Mouse (Mus musculus): Measurements from ENCODE around the gene Eif4a1.
A peak's percentile ranks its signal among the peaks of the same experiment; 100 is the strongest.

Eif4a1 gene

GRCm38 (mm10) chr11:69670786-69671725 lies 1.2 kb downstream of the Eif4a1 start:
- DNase-seq: peak; percentile 94 to 95

- DNase-seq: no peak
These were observed 5.6 kb downstream of the Eif4a1 start for GRCm38 (mm10) chr11:69666665-69667005.

- DNase-seq: peak; percentile 81
These were observed 6.1 kb downstream of the Eif4a1 start, which contains the start of gene Cd68 for GRCm38 (mm10) chr11:69665961-69666664. Gene Cd68, minus strand, starts transcription at chr11:69666153.

GRCm38 (mm10) chr11:69665457-69665960 lies 6.7 kb downstream of the Eif4a1 start:
- DNase-seq: no peak

GRCm38 (mm10) chr11:69664841-69665240 lies 7.4 kb downstream of the Eif4a1 start:
- DNase-seq: no peak

- DNase-seq: no peak
These were observed 8.4 kb downstream of the Eif4a1 start for GRCm38 (mm10) chr11:69663795-69664194.

- DNase-seq: no peak
These were observed 9.1 kb downstream of the Eif4a1 start for GRCm38 (mm10) chr11:69662967-69663671.

- peak; percentile 95 to 97 for DNase-seq
These were observed 9.8 kb downstream of the Eif4a1 start, which contains the start of gene Mpdu1 for GRCm38 (mm10) chr11:69662213-69662966. Gene Mpdu1, minus strand, starts transcription at chr11:69662642.

GRCm38 (mm10) chr11:69661221-69661881 lies 10.9 kb downstream of the Eif4a1 start:
- DNase-seq: no peak

- DNase-seq: no peak
These were observed 14.8 kb downstream of the Eif4a1 start for GRCm38 (mm10) chr11:69657462-69657881.

GRCm38 (mm10) chr11:69656617-69657461 lies 15.4 kb downstream of the Eif4a1 start:
- DNase-seq: peak in 1 of 2 experiments; percentile 39

GRCm38 (mm10) chr11:69656065-69656455 lies 16.2 kb downstream of the Eif4a1 start:
- DNase-seq: no peak

- DNase-seq: peak; percentile 49 to 60
These were observed 16.8 kb downstream of the Eif4a1 start, which contains the start of gene Sox15 for GRCm38 (mm10) chr11:69655264-69656064. Gene Sox15, plus strand, starts transcription at chr11:69655314.

- peak; percentile 26 to 52 for DNase-seq
These were observed 17.5 kb downstream of the Eif4a1 start for GRCm38 (mm10) chr11:69654760-69655159.

GRCm38 (mm10) chr11:69653399-69653798 lies 18.8 kb downstream of the Eif4a1 start:
- no peak for DNase-seq

- DNase-seq: no peak
These were observed 26.4 kb downstream of the Eif4a1 start for GRCm38 (mm10) chr11:69645860-69646259.

GRCm38 (mm10) chr11:69635471-69635870 lies 36.8 kb downstream of the Eif4a1 start:
- no peak for DNase-seq

GRCm38 (mm10) chr11:69633128-69633866 lies 38.9 kb downstream of the Eif4a1 start:
- DNase-seq: peak; percentile 67 to 74
